Mouse (Mus musculus) limb, embryonic 11.5 days (tissue): ENCODE results near the gene Apobec1. TPM values are rescaled to one million over a fixed set of nuclear protein-coding genes. Genes with fewer than 3 reads are reported as not detected.

Experiments used
- ATAC-seq: fragments of 200-750 bp; cut with Nextera tagmentation; 2 replicates; pipeline ENCODE4 v1.8.0; 2017; ENCODE audit warnings: low read depth; ENCODE audit not compliant: insufficient number of reproducible peaks, low FRiP score, low TSS enrichment
- DNase-seq: peaks from one replicate; pipeline ENCODE4 v3.0.0-alpha.2; 2015; ENCODE audit warnings: low spot score
- H3K27ac ChIP-seq: fragments of 300-500 bp; sonication (generic); replicated peaks from 2 replicates; pipeline ENCODE4 v1.5.1; 2014; ENCODE audit warnings: low read depth, mild to moderate bottlenecking, low read length
- H3K27me3 ChIP-seq: fragments of 300-500 bp; sonication (generic); 2 replicates; pipeline ENCODE4 v1.6.1; 2014; ENCODE audit warnings: mild to moderate bottlenecking, low read length, mixed read lengths; ENCODE audit not compliant: control insufficient read depth, insufficient read depth
- H3K36me3 ChIP-seq: fragments of 300-500 bp; sonication (generic); 2 replicates; pipeline ENCODE4 v1.6.1; 2014; ENCODE audit warnings: mild to moderate bottlenecking, low read length, moderate library complexity, mixed read lengths; ENCODE audit not compliant: control insufficient read depth, insufficient read depth
- H3K4me1 ChIP-seq: fragments of 300-500 bp; sonication (generic); 2 replicates; pipeline ENCODE4 v1.6.1; 2014; ENCODE audit warnings: low read length, mixed read lengths; ENCODE audit not compliant: control insufficient read depth, insufficient read depth
- H3K4me2 ChIP-seq: fragments of 300-500 bp; sonication (generic); 2 replicates; pipeline ENCODE4 v1.6.1; 2014; ENCODE audit warnings: low read depth, mild to moderate bottlenecking, moderate library complexity; ENCODE audit not compliant: severe bottlenecking
- H3K4me3 ChIP-seq: fragments of 300-500 bp; sonication (generic); 2 replicates; pipeline ENCODE4 v1.5.1; 2014; ENCODE audit warnings: low read depth, low read length
- H3K9ac ChIP-seq: fragments of 300-500 bp; sonication (generic); 2 replicates; pipeline ENCODE4 v1.6.1; 2014; ENCODE audit warnings: mild to moderate bottlenecking, low read length
- H3K9me3 ChIP-seq: fragments of 300-500 bp; sonication (generic); 2 replicates; pipeline ENCODE4 v1.6.1; 2016; ENCODE audit warnings: low read length; ENCODE audit not compliant: control insufficient read depth
- WGBS: fragments of 180-500 bp; shearing (Covaris S2); extraction: QIAGEN DNeasy Blood & Tissue Kit; methylation state at CpG from one replicate; pipeline ENCODE4 v1.1.7; 2014; 5-methylcytosine and 5-hydroxymethylcytosine counted together
- polyA plus RNA-seq: library from polyadenylated mRNA; unstranded; fragments of >200 nt; fragmentation: Nextera tagmentation; extraction: Ambion mirVana; gene quantifications from 2 replicates; pipeline ENCODE4 v1.2.1, GENCODE M21; 2014

The Apobec1 gene
- polyA plus RNA-seq, 1 experiment from 2014 or later, result 0.79 TPM

DNA sequence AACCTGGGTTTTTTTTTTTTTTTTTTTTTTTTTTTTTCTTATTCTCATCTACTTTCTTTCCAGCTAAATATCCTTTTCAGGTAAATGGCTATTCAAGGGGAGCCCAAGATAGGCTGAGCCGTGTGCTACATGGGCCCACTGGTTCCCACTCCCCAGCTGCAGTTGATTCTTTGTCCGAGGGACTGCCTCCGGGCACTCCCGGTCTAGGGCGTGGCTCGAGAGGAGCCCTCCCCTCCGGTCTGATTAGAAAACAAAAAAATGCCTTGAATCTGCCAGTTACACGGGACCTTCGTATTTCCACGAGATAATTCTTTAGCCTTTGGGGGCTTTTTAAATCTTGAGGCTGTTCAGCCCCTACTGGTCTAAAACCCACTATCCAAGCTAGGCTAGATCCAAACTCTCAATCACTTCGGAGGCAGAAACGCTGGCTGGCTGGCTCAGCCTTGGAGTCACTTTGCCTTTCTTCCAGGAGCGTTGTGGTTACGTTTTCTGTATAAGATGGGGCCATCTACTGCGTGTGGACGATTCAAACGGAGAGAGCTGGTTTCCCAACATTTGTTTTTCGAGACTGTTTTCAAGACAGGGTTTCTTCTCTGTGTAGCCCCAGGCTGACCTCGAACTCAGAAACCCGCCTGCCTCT lies 25.3 kb upstream of the Apobec1 start:
- Histone ChIP-seq H3K9me3 (no peaks in the 10 kb centered on the region), H3K4me1 (no peaks in the 10 kb centered on the region), H3K27me3 (0 out of 2 replicates have a peak, but pooled peaks cover 3% of the 10 kb centered on the region), H3K4me3 (no peak overlapping the region), H3K36me3 (no peaks in the 10 kb centered on the region), H3K4me2 (no peak overlapping the region), H3K27ac (no peak overlapping the region), H3K9ac (no peak overlapping the region)
- no peak for DNase-seq
- 34% methylated on average over 20 of the region's 20 CpGs for WGBS
- ATAC-seq, result no peak

DNA sequence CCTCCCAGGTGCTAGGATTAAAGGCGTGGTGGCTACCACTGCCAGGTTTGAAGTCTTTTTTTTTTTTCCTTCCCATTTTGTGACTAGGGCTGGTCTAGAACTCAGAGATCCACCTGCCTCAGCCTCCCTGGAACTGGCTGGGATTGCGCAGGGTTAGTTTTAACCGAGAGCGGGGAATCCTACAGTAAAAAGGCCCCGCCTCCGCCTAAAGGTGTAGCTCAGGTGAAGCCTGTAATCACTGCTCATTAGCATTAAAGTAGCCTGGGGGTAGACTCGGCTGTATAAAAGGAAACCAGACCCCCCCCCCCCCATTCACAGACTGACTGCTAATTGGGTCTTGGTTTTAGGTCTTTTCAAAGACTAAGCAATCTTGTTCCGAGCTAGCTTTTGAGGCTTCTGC lies 23.9 kb upstream of the Apobec1 start, which contains the start of gene Dppa3:
Dppa3 (plus strand) TSS at position 301 of the 400 bp plus-strand sequence.
- H3K4me2 ChIP-seq, result no peak within 1 kb of the TSS
- WGBS, result 83% methylated on average over 8 of the region's 8 CpGs

DNA sequence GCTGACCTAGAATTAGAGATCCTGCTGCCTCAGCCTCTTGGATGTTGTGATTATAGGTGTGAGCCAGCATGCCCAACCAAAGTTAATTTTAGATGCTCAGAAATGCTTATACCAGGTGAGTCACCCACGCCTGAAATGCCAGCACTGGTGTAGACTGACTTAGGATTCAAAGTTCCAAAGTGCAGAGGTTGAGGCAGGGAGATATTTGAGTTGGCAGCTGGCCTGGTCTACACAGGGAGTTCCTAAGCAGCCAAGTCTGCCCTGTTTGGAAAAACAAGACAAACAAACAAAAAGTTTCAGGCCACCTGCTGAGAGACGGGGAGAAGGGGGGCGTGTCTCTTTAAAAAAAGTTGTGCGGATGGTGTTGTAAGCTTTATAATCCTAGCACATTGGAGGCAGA lies 22.9 kb upstream of the Apobec1 start:
- Histone ChIP-seq H3K36me3 (no peaks in the 10 kb centered on the region), H3K27ac (no peak overlapping the region), H3K9ac (no peak overlapping the region), H3K4me2 (no peak overlapping the region), H3K27me3 (0 out of 2 replicates have a peak, but pooled peaks cover 3% of the 10 kb centered on the region), H3K4me3 (no peak overlapping the region), H3K4me1 (no peaks in the 10 kb centered on the region), H3K9me3 (no peaks in the 10 kb centered on the region)
- WGBS, result 76% methylated on average over 4 of the region's 4 CpGs
- no peak for ATAC-seq
- DNase-seq, result no peak

More for the DNA sequence above, 23.9 kb upstream of the Apobec1 start, which contains the start of gene Dppa3:
- Histone ChIP-seq H3K36me3 (no peaks in the 10 kb centered on the region), H3K9ac (no peak within 1 kb of the TSS), H3K27ac (no peak within 1 kb of the TSS), H3K4me1 (no peaks in the 10 kb centered on the region), H3K4me3 (no peak within 1 kb of the TSS), H3K9me3 (no peaks in the 10 kb centered on the region), H3K27me3 (0 out of 2 replicates have a peak, but pooled peaks cover 3% of the 10 kb centered on the region)
- ATAC-seq, result no peak
- no peak for DNase-seq

DNA sequence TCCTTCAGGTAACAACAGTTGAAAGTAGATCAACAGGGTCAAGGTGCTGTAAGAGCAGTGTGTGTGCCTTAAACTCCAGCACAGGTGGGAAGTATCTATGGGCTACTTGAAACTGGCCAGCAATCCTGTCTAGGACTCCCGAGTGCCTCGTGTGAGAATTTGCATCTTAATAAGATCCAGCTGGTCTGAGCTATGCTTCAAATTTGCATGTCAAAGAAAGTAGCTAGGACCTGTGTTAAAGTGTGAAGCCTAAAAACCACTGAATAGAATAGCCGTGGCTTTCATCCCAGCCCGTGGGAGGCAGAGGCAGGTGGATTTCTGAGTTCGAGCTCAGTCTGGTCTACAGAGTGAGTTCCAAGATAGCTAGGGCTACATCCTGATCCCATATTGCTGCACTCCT lies 22.2 kb upstream of the Apobec1 start:
- DNase-seq (no peak), ATAC-seq (no peak)
- WGBS, result 59% methylated on average over 5 of the region's 5 CpGs
- Histone ChIP-seq H3K9ac (no peak overlapping the region), H3K4me3 (no peak overlapping the region), H3K27me3 (0 out of 2 replicates have a peak, but pooled peaks cover 3% of the 10 kb centered on the region), H3K9me3 (no peaks in the 10 kb centered on the region), H3K4me2 (no peak overlapping the region), H3K4me1 (no peaks in the 10 kb centered on the region), H3K27ac (no peak overlapping the region), H3K36me3 (no peaks in the 10 kb centered on the region)

DNA sequence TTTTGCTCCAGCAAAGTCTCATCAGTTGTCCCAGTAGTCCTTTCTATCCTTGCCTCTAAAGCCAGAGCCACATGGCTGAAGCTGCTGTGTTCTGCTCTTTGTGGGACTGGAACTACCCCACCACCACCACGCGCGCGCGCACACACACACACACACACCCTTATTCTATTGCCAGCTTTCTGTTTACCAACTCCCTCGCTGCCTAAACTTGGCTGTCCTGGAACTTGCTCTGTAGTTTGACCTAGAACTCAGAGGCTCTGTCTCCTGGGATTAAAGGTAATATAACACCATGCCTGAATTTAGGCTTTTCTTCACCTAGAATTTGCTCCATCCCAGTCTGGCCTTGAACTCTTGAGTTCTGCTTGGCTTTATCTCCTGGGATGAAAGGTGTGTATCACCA lies 18.8 kb upstream of the Apobec1 start:
- DNase-seq, result no peak
- Histone ChIP-seq H3K4me1 (no peaks in the 10 kb centered on the region), H3K27me3 (no peaks in the 10 kb centered on the region), H3K4me3 (no peak overlapping the region), H3K4me2 (no peak overlapping the region), H3K9ac (no peak overlapping the region), H3K9me3 (no peaks in the 10 kb centered on the region), H3K36me3 (no peaks in the 10 kb centered on the region), H3K27ac (no peak overlapping the region)
- 93% methylated on average over 6 of the region's 6 CpGs for WGBS
- no peak for ATAC-seq

DNA sequence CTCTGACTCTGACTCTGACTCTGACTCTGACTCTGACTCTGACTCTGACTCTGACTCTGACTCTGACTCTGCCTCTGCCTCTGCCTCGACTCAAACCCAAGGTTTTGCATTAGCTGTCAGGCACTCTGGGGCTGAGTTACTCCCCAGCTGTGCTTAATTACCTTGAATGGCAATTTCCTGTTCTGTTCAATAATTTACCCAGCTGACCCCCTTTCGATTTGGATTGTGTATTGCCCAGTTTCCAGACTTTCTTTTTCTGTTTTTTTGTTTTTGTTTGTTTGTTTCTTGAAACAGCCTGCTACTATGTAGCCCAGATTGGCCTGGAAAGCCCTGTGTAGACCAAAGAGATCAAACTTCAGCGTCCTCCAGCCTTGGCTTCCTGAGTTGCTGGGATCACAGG lies 13.8 kb upstream of the Apobec1 start:
- Histone ChIP-seq H3K27me3 (no peaks in the 10 kb centered on the region), H3K9me3 (no peaks in the 10 kb centered on the region; the same call in 1 of the 2 replicates), H3K4me2 (no peak overlapping the region), H3K4me1 (no peaks in the 10 kb centered on the region), H3K36me3 (no peaks in the 10 kb centered on the region), H3K27ac (no peak overlapping the region), H3K4me3 (no peak overlapping the region), H3K9ac (no peak overlapping the region)
- WGBS, result 37% methylated on average over 3 of the region's 3 CpGs
- DNase-seq (no peak), ATAC-seq (no peak)

DNA sequence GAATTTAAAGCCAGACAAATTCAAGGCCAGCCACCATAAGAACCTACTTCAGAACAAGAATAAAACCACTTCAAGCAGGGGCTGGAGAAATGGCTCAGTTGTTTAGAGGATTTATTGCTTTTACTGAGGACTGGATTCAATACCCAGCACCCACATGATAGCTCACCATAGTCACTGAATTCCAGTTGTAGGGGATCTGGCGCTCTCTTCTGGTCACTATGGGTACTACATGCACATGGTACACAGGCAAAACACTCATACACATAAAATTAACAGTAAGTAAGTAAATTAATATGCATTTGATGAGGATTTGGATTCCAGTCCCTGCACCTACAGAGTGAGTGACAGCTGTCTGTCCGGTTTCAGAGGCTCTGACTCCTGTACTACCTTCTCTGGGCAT lies 11.8 kb upstream of the Apobec1 start:
- ATAC-seq (no peak), DNase-seq (no peak)
- H3K9me3 ChIP-seq, result no peaks in the 10 kb centered on the region; the same call in 1 of the 2 replicates
- no peaks in the 10 kb centered on the region for H3K36me3 ChIP-seq
- H3K27me3 ChIP-seq, result no peaks in the 10 kb centered on the region
- no peak overlapping the region for H3K9ac ChIP-seq
- no peak overlapping the region for H3K27ac ChIP-seq
- H3K4me2 ChIP-seq, result no peak overlapping the region
- no peak overlapping the region for H3K4me3 ChIP-seq
- WGBS, result 69% methylated on average over 2 of the region's 2 CpGs
- no peaks in the 10 kb centered on the region for H3K4me1 ChIP-seq

DNA sequence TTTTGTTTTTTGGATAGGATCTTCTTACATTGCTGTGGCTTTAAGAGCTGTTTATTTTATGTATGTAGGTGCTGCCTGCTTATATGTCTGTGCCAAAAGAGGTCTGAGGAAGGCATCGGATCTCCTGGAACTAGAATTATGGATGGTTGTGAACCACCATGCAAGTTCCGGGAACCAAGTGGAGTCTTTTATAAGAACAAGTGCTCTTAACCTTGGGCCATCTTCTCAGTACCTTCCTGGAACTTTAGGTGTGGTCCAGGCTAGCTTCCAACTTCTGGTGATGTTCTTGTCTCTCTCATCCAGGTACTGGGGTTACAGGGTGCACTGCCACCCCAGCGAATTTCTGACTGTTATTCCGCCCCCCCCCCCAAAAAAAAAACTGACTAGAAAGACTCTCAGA lies 10.2 kb upstream of the Apobec1 start:
- no peaks in the 10 kb centered on the region; the same call in 1 of the 2 replicates for H3K9me3 ChIP-seq
- no peaks in the 10 kb centered on the region for H3K36me3 ChIP-seq
- no peaks in the 10 kb centered on the region for H3K4me1 ChIP-seq
- H3K9ac ChIP-seq, result no peak overlapping the region
- ATAC-seq, result no peak
- WGBS, result 84% methylated on average over 4 of the region's 4 CpGs
- H3K27me3 ChIP-seq, result no peaks in the 10 kb centered on the region
- no peak for DNase-seq
- H3K27ac ChIP-seq, result no peak overlapping the region
- no peak overlapping the region for H3K4me2 ChIP-seq
- no peak overlapping the region for H3K4me3 ChIP-seq

DNA sequence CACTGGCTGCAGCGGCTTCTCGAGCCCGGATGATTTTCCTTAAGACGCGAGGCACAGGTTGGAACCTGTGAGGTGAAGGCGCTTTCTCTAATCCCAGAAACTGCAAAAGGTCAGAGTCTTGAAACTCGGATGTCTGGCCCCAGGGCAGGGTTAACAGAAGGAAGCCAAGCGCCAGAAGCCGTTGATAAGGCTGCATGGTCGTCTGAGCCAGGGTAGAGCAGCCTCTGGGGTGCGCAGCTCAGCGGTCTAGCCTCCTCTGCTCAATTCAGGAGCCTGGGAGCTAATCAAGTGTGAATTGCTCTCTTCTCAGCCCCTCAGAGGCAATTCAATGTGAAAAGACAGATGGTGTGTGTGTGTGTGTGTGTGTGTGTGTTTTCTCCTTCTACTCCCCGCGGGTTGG lies 7.5 kb upstream of the Apobec1 start, which contains the start of gene Gdf3:
Gdf3 (minus strand) TSS at position 317 of the 400 bp plus-strand sequence.
- ATAC-seq (no peak), DNase-seq (no peak)
- Histone ChIP-seq H3K4me1 (no peaks in the 10 kb centered on the region), H3K4me3 (no peak within 1 kb of the TSS), H3K9ac (no peak within 1 kb of the TSS), H3K36me3 (no peaks in the 10 kb centered on the region), H3K9me3 (no peaks in the 10 kb centered on the region; the same call in 1 of the 2 replicates), H3K27me3 (no peaks in the 10 kb centered on the region), H3K4me2 (no peak within 1 kb of the TSS), H3K27ac (no peak within 1 kb of the TSS)
- 45% methylated on average over 14 of the region's 14 CpGs for WGBS
